Mouse (Mus musculus): ENCODE data around the gene Rgs16. TPM values are rescaled to one million over a fixed set of nuclear protein-coding genes. Genes with fewer than 3 reads are reported as not detected.
A peak's percentile ranks its signal among the peaks of the same experiment; 100 is the strongest.

Rgs16 gene
- polyA plus RNA-seq (2012; rRNA removed) = 0.18 and 0.34 TPM in 2 replicates

- peaks cover 4% of the 10 kb centered on the region; the same call in 1 of the 2 replicates for H3K4me1 ChIP-seq (ENCODE audit: control insufficient read depth, insufficient read depth, insufficient read length, low read length)
- no peak within 1 kb of the TSS for H3K27ac ChIP-seq (ENCODE audit: insufficient read depth, low read depth, low read length)
- H3K36me3 ChIP-seq (ENCODE audit: control insufficient read depth, insufficient read depth, low read length) = no peaks in the 10 kb centered on the region
- peak within 1 kb of the TSS; percentile 52 for H3K4me3 ChIP-seq (ENCODE audit: low read depth, low read length)
- no peak; the same call in 1 of the 2 replicates for TF ChIP-seq POLR2A (IDR thresholded peaks at IDR 0.05; ENCODE audit: low read depth, low read length)
- no peak for TF ChIP-seq CTCF (IDR thresholded peaks at IDR 0.05; ENCODE audit: extremely low read depth, insufficient read length, insufficient replicate concordance, low read depth, low read length)
- under 1% methylated on average over 28 of the region's 28 CpGs for WGBS
- H3K27me3 ChIP-seq (ENCODE audit: control insufficient read depth, insufficient read depth, low read length) = peaks cover 21% of the 10 kb centered on the region
Observed at GRCm38 (mm10) chr1:153740145-153740544, at the start of gene Rgs16. Gene Rgs16, plus strand, starts transcription at chr1:153740349.

DNA sequence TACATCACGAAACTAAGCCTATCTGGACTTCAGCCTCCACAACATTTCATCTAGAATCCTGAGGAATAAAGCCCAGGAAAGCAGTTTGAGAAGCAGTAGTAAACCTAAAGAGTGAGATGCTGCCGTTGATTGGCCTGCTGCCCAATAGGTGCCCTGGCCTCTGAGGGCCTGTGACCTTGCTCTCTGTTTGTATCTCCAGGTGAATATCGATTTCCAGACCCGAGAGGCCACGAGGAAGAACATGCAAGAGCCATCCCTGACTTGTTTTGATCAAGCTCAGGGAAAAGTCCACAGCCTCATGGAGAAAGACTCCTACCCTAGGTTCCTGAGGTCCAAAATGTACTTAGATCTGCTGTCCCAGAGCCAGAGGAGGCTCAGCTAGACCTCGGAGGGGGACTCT, 47.6 kb upstream of the Rgs16 start:
- WGBS = 63% methylated on average over 6 of the region's 6 CpGs
- no peak overlapping the region for H3K4me3 ChIP-seq (ENCODE audit: low read depth, low read length)
- no peaks in the 10 kb centered on the region for H3K36me3 ChIP-seq (ENCODE audit: control insufficient read depth, insufficient read depth, low read length)
- no peaks in the 10 kb centered on the region; the same call in 1 of the 2 replicates for H3K27me3 ChIP-seq (ENCODE audit: control insufficient read depth, insufficient read depth, low read length)
- H3K4me1 ChIP-seq (ENCODE audit: control insufficient read depth, insufficient read depth, insufficient read length, low read length) = no peaks in the 10 kb centered on the region
- no peak for TF ChIP-seq POLR2A (IDR thresholded peaks at IDR 0.05; ENCODE audit: low read depth, low read length)
- no peak for TF ChIP-seq CTCF (IDR thresholded peaks at IDR 0.05; ENCODE audit: extremely low read depth, insufficient read length, insufficient replicate concordance, low read depth, low read length)
- H3K27ac ChIP-seq (ENCODE audit: insufficient read depth, low read depth, low read length) = no peak overlapping the region

GRCm38 (mm10) chr1:153694372-153695120, 45.6 kb upstream of the Rgs16 start:
- no peak for TF ChIP-seq CTCF (IDR thresholded peaks at IDR 0.05; ENCODE audit: extremely low read depth, insufficient read length, insufficient replicate concordance, low read depth, low read length)
- Histone ChIP-seq H3K36me3 (ENCODE audit: control insufficient read depth, insufficient read depth, low read length) (no peaks in the 10 kb centered on the region), H3K27me3 (ENCODE audit: control insufficient read depth, insufficient read depth, low read length) (no peaks in the 10 kb centered on the region), H3K4me3 (ENCODE audit: low read depth, low read length) (no peak overlapping the region), H3K27ac (ENCODE audit: insufficient read depth, low read depth, low read length) (no peak overlapping the region), H3K4me1 (ENCODE audit: control insufficient read depth, insufficient read depth, insufficient read length, low read length) (no peaks in the 10 kb centered on the region)
- WGBS = 84% methylated on average over 6 of the region's 6 CpGs

DNA sequence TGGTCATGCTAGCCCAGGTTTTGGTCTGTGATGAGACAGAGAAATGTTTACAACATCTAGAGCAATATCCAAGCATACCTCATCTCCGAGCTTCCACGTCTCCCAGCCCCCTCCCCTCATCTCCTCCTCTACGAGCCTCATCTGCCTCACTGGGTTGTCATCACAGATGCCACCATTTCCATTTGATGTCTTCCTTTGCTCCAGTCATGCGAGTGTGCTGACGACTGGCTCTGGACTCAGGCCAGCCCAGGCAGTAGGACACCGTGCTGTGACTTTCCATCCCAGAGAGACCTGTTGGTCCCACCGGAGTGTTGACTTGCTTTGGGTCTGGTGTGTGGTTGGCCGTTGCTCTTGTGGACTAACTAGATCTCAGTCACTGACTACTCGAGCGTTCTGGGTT, 44.8 kb upstream of the Rgs16 start:
- Histone ChIP-seq H3K4me1 (ENCODE audit: control insufficient read depth, insufficient read depth, insufficient read length, low read length) (no peaks in the 10 kb centered on the region), H3K4me3 (ENCODE audit: low read depth, low read length) (no peak overlapping the region), H3K27me3 (ENCODE audit: control insufficient read depth, insufficient read depth, low read length) (no peaks in the 10 kb centered on the region), H3K27ac (ENCODE audit: insufficient read depth, low read depth, low read length) (no peak overlapping the region), H3K36me3 (ENCODE audit: control insufficient read depth, insufficient read depth, low read length) (no peaks in the 10 kb centered on the region)
- TF ChIP-seq CTCF (IDR thresholded peaks at IDR 0.05; ENCODE audit: extremely low read depth, insufficient read length, insufficient replicate concordance, low read depth, low read length) (no peak), POLR2A (IDR thresholded peaks at IDR 0.05; ENCODE audit: low read depth, low read length) (no peak)
- WGBS = 85% methylated on average over 10 of the region's 10 CpGs

- no peak for TF ChIP-seq POLR2A (IDR thresholded peaks at IDR 0.05; ENCODE audit: low read depth, low read length)
- TF ChIP-seq CTCF (IDR thresholded peaks at IDR 0.05; ENCODE audit: extremely low read depth, insufficient read length, insufficient replicate concordance, low read depth, low read length) = no peak
- H3K27me3 ChIP-seq (ENCODE audit: control insufficient read depth, insufficient read depth, low read length) = no peaks in the 10 kb centered on the region
- 88% methylated on average over 11 of the region's 11 CpGs for WGBS
- H3K27ac ChIP-seq (ENCODE audit: insufficient read depth, low read depth, low read length) = no peak overlapping the region
- H3K4me3 ChIP-seq (ENCODE audit: low read depth, low read length) = no peak overlapping the region
- no peaks in the 10 kb centered on the region for H3K36me3 ChIP-seq (ENCODE audit: control insufficient read depth, insufficient read depth, low read length)
- no peaks in the 10 kb centered on the region for H3K4me1 ChIP-seq (ENCODE audit: control insufficient read depth, insufficient read depth, insufficient read length, low read length)
Observed at GRCm38 (mm10) chr1:153696093-153696492, 44.1 kb upstream of the Rgs16 start.

DNA sequence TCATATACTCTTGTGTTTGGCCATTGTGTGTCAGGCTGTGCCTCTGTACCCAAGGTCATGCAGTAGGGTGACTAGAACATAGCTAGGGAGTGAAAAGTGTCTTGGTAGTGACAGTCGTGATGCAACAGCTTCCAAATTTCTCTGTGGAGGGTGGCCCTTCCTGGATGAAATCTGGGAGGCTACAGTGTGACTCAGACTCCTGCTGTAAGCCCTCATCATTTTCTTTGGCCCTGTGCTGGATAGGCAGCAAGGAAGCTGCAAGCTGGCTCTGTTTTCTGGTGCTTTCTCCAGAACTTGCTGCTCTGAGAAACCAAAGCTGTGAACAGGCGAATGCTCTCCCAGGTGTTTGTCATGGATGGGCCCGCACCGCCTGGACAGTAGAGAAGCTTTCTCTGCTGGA, 43.6 kb upstream of the Rgs16 start:
- TF ChIP-seq CTCF (IDR thresholded peaks at IDR 0.05; ENCODE audit: extremely low read depth, insufficient read length, insufficient replicate concordance, low read depth, low read length) = no peak
- no peak for TF ChIP-seq POLR2A (IDR thresholded peaks at IDR 0.05; ENCODE audit: low read depth, low read length)
- H3K36me3 ChIP-seq (ENCODE audit: control insufficient read depth, insufficient read depth, low read length) = no peaks in the 10 kb centered on the region
- 83% methylated on average over 4 of the region's 4 CpGs for WGBS

GRCm38 (mm10) chr1:153697581-153698251, 42.4 kb upstream of the Rgs16 start:
- Histone ChIP-seq H3K4me1 (ENCODE audit: control insufficient read depth, insufficient read depth, insufficient read length, low read length) (no peaks in the 10 kb centered on the region), H3K4me3 (ENCODE audit: low read depth, low read length) (no peak overlapping the region), H3K36me3 (ENCODE audit: control insufficient read depth, insufficient read depth, low read length) (no peaks in the 10 kb centered on the region), H3K27ac (ENCODE audit: insufficient read depth, low read depth, low read length) (no peak overlapping the region), H3K27me3 (ENCODE audit: control insufficient read depth, insufficient read depth, low read length) (no peaks in the 10 kb centered on the region)
- TF ChIP-seq CTCF (IDR thresholded peaks at IDR 0.05; ENCODE audit: extremely low read depth, insufficient read length, insufficient replicate concordance, low read depth, low read length) = no peak
- TF ChIP-seq POLR2A (IDR thresholded peaks at IDR 0.05; ENCODE audit: low read depth, low read length) = no peak
- WGBS = 79% methylated on average over 16 of the region's 16 CpGs

More for the DNA sequence above, 43.6 kb upstream of the Rgs16 start:
- H3K4me1 ChIP-seq (ENCODE audit: control insufficient read depth, insufficient read depth, insufficient read length, low read length) = no peaks in the 10 kb centered on the region
- no peak overlapping the region for H3K27ac ChIP-seq (ENCODE audit: insufficient read depth, low read depth, low read length)
- H3K4me3 ChIP-seq (ENCODE audit: low read depth, low read length) = no peak overlapping the region
- H3K27me3 ChIP-seq (ENCODE audit: control insufficient read depth, insufficient read depth, low read length) = no peaks in the 10 kb centered on the region

Data from small intestine, adult 2 months (tissue).